Mouse (Mus musculus): ENCODE results near the gene Slfn3. TPM values are rescaled to one million over a fixed set of nuclear protein-coding genes. Genes with fewer than 3 reads are reported as not detected.
A peak's percentile ranks its signal among the peaks of the same experiment; 100 is the strongest.
"Not testable (repeated sequence)": the region's sequence is repeated elsewhere in the genome, so short reads cannot be mapped to it uniquely, and the experiment has no call there.

Gene Slfn3
- 0.07 TPM in 1 of 2 replicates, not detected in the other for polyA plus RNA-seq (2012; ENCODE audit: insufficient read depth, low replicate concordance)

- Histone ChIP-seq H3K36me3 (replicated peaks; ENCODE audit: low read length) (peaks cover 9% of the 10 kb centered on the region), H3K4me3 (replicated peaks) (peak within 1 kb of the TSS; percentile 90), H3K4me1 (peaks cover 32% of the 10 kb centered on the region), H3K27me3 (replicated peaks) (peaks cover under 1% of the 10 kb centered on the region), H3K9me3 (no peaks in the 10 kb centered on the region)
- TF ChIP-seq FLI1 (IDR thresholded peaks at IDR 0.05; ENCODE audit: low read length): 0 out of 2 replicates have a peak, but pooled peaks have one; percentile 20
- no peak for TF ChIP-seq GATA1 (IDR thresholded peaks at IDR 0.05; ENCODE audit: borderline replicate concordance, low read length)
Measured at GRCm38 (mm10) chr11:83191134-83191893, at the start of gene Slfn3. TSS of gene Slfn3 (plus strand) at chr11:83191330.

GRCm38 (mm10) chr11:83148939-83149338 is 42.2 kb upstream of the Slfn3 start:
- H3K4me3 ChIP-seq (replicated peaks); H3K9me3 ChIP-seq; H3K27me3 ChIP-seq (replicated peaks); H3K4me1 ChIP-seq; H3K36me3 ChIP-seq (replicated peaks; ENCODE audit: low read length): not testable (repeated sequence)

GRCm38 (mm10) chr11:83174948-83175539 is 16.1 kb upstream of the Slfn3 start, which contains the start of gene Slfn4:
TSS of gene Slfn4 (plus strand) at chr11:83175186.
- H3K4me1 ChIP-seq: peaks cover 6% of the 10 kb centered on the region; the same call in 1 of the 2 replicates
- H3K4me3 ChIP-seq (replicated peaks): peak within 1 kb of the TSS; percentile 23
- no peaks in the 10 kb centered on the region for H3K36me3 ChIP-seq (replicated peaks; ENCODE audit: low read length)
- H3K9me3 ChIP-seq: no peaks in the 10 kb centered on the region
- TF ChIP-seq GATA1 (IDR thresholded peaks at IDR 0.05; ENCODE audit: borderline replicate concordance, low read length) (no peak), FLI1 (IDR thresholded peaks at IDR 0.05; ENCODE audit: low read length) (no peak)
- H3K27me3 ChIP-seq (replicated peaks): peaks cover 10% of the 10 kb centered on the region

- Histone ChIP-seq H3K36me3 (replicated peaks; ENCODE audit: low read length) (peaks cover 9% of the 10 kb centered on the region), H3K9me3 (no peaks in the 10 kb centered on the region), H3K4me3 (replicated peaks) (peak overlapping the region; percentile 90), H3K4me1 (peaks cover 32% of the 10 kb centered on the region), H3K27me3 (replicated peaks) (no peaks in the 10 kb centered on the region)
- TF ChIP-seq GATA1 (IDR thresholded peaks at IDR 0.05; ENCODE audit: borderline replicate concordance, low read length) (no peak), FLI1 (IDR thresholded peaks at IDR 0.05; ENCODE audit: low read length) (no peak)
Measured at GRCm38 (mm10) chr11:83192001-83192400, 871 bp downstream of the Slfn3 start.

- no peak overlapping the region for H3K4me3 ChIP-seq (replicated peaks)
- no peak for TF ChIP-seq FLI1 (IDR thresholded peaks at IDR 0.05; ENCODE audit: low read length)
- no peak for TF ChIP-seq GATA1 (IDR thresholded peaks at IDR 0.05; ENCODE audit: borderline replicate concordance, low read length)
- H3K9me3 ChIP-seq: no peaks in the 10 kb centered on the region
- no peaks in the 10 kb centered on the region for H3K27me3 ChIP-seq (replicated peaks)
- H3K36me3 ChIP-seq (replicated peaks; ENCODE audit: low read length): peaks cover 33% of the 10 kb centered on the region
- H3K4me1 ChIP-seq: no peaks in the 10 kb centered on the region
Measured at GRCm38 (mm10) chr11:83205002-83205401, 13.9 kb downstream of the Slfn3 start.

- no peaks in the 10 kb centered on the region for H3K9me3 ChIP-seq
- H3K27me3 ChIP-seq (replicated peaks): no peaks in the 10 kb centered on the region
- TF ChIP-seq GATA1 (IDR thresholded peaks at IDR 0.05; ENCODE audit: borderline replicate concordance, low read length): no peak
- TF ChIP-seq FLI1 (IDR thresholded peaks at IDR 0.05; ENCODE audit: low read length): no peak
- no peak overlapping the region for H3K4me3 ChIP-seq (replicated peaks)
- H3K4me1 ChIP-seq: peaks cover 5% of the 10 kb centered on the region; the same call in 1 of the 2 replicates
- H3K36me3 ChIP-seq (replicated peaks; ENCODE audit: low read length): peaks cover 35% of the 10 kb centered on the region
Measured at GRCm38 (mm10) chr11:83216119-83216518, 25.0 kb downstream of the Slfn3 start.

GRCm38 (mm10) chr11:83221328-83221877 is 30.3 kb downstream of the Slfn3 start:
- Histone ChIP-seq H3K36me3 (replicated peaks; ENCODE audit: low read length) (peaks cover 17% of the 10 kb centered on the region), H3K4me3 (replicated peaks) (no peak overlapping the region), H3K27me3 (replicated peaks) (no peaks in the 10 kb centered on the region), H3K4me1 (peaks cover 36% of the 10 kb centered on the region), H3K9me3 (no peaks in the 10 kb centered on the region)
- no peak for TF ChIP-seq GATA1 (IDR thresholded peaks at IDR 0.05; ENCODE audit: borderline replicate concordance, low read length)
- no peak for TF ChIP-seq FLI1 (IDR thresholded peaks at IDR 0.05; ENCODE audit: low read length)

GRCm38 (mm10) chr11:83223367-83223766 is 32.2 kb downstream of the Slfn3 start:
- TF ChIP-seq GATA1 (IDR thresholded peaks at IDR 0.05; ENCODE audit: borderline replicate concordance, low read length) (no peak), FLI1 (IDR thresholded peaks at IDR 0.05; ENCODE audit: low read length) (no peak)
- H3K4me1 ChIP-seq: peaks cover 55% of the 10 kb centered on the region
- no peaks in the 10 kb centered on the region for H3K27me3 ChIP-seq (replicated peaks)
- H3K9me3 ChIP-seq: no peaks in the 10 kb centered on the region
- peak overlapping the region; percentile 94 for H3K4me3 ChIP-seq (replicated peaks)
- H3K36me3 ChIP-seq (replicated peaks; ENCODE audit: low read length): peaks cover 26% of the 10 kb centered on the region

GRCm38 (mm10) chr11:83223793-83224192 is 32.7 kb downstream of the Slfn3 start:
- not testable (repeated sequence) for H3K27me3 ChIP-seq (replicated peaks); H3K9me3 ChIP-seq
- Histone ChIP-seq H3K4me1 (peaks cover 60% of the 10 kb centered on the region), H3K36me3 (replicated peaks; ENCODE audit: low read length) (peaks cover 31% of the 10 kb centered on the region), H3K4me3 (replicated peaks) (peak overlapping the region; percentile 94)

GRCm38 (mm10) chr11:83224217-83224616 is 33.1 kb downstream of the Slfn3 start:
- TF ChIP-seq FLI1 (IDR thresholded peaks at IDR 0.05; ENCODE audit: low read length): no peak
- TF ChIP-seq GATA1 (IDR thresholded peaks at IDR 0.05; ENCODE audit: borderline replicate concordance, low read length): no peak
- Histone ChIP-seq H3K27me3 (replicated peaks) (no peaks in the 10 kb centered on the region), H3K4me1 (peaks cover 63% of the 10 kb centered on the region)

More at GRCm38 (mm10) chr11:83224217-83224616, 33.1 kb downstream of the Slfn3 start:
- H3K36me3 ChIP-seq (replicated peaks; ENCODE audit: low read length): peaks cover 35% of the 10 kb centered on the region
- H3K4me3 ChIP-seq (replicated peaks): peak overlapping the region; percentile 94
- no peaks in the 10 kb centered on the region for H3K9me3 ChIP-seq

Measured in megakaryocyte, embryonic 14.5 days (primary cell).